Comparison of ENCODE assay signal across 17 mouse cellular contexts in genomic region chr16:11263266-11263665, GRCm38 (mm10). TPM values are rescaled to one million over a fixed set of nuclear protein-coding genes. Genes with fewer than 3 reads are reported as not detected.
DNase-seq lines count a peak whose midpoint lies in the region; ATAC-seq and TF ChIP-seq lines count a peak whose summit lies in the region.
"Had no signal": no experiment of that assay in that cellular context is flagged by ENCODE, and none has a peak within 500 bp of the region (broad histone marks: within the 10 kb centered on the region; RNA-seq: fewer than 3 reads in every experiment).

No protein-coding gene starts in this region.

- no peak overlapping the region for H3K4me3 ChIP-seq in limb, embryonic 14.5 days (replicated peaks; ENCODE audit: low read length)
- H3K4me3 ChIP-seq in limb, embryonic 10.5 days: no peak overlapping the region

- peak; percentile 50 for DNase-seq in limb, embryonic 14.5 days (ENCODE audit: low spot score)
- DNase-seq in limb, embryonic 10.5 days (ENCODE audit: low spot score): no peak
- peak; percentile 45 for DNase-seq in R1 (ENCODE audit: low read depth, low spot score)
- DNase-seq in gonadal fat pad, adult 2 months (ENCODE audit: low read depth): peak; percentile 84
- DNase-seq in lung, postnatal 36 days: peak; percentile 40
- no peak for DNase-seq in frontal cortex, postnatal 14 days (ENCODE audit: low spot score in 2 of 2)
- no peak for DNase-seq in thymus, postnatal 14 days
- no peak for DNase-seq in right cerebral cortex, postnatal 10 days (ENCODE audit: low spot score in 2 of 2)
- DNase-seq: adrenal gland, postnatal 25 days; B cell, adult 2 months; cerebellum, postnatal 14 days; gastrocnemius, postnatal 25 days; kidney, adult 8-10 months; right cerebral cortex, adult 18-20 months; thymus, adult 2 months had no signal

- H3K27me3 ChIP-seq in limb, embryonic 14.5 days (ENCODE audit: control insufficient read depth, insufficient read depth, low read length): no peaks in the 10 kb centered on the region
- H3K27me3 ChIP-seq in limb, embryonic 10.5 days (ENCODE audit: low read depth, poor library complexity, severe bottlenecking): no peaks in the 10 kb centered on the region

- no peak overlapping the region for H3K27ac ChIP-seq in limb, embryonic 14.5 days (replicated peaks; ENCODE audit: low read depth, low read length)
- no peak overlapping the region for H3K27ac ChIP-seq in limb, embryonic 10.5 days

- H3K4me1 ChIP-seq in limb, embryonic 14.5 days (ENCODE audit: control insufficient read depth, insufficient read depth, low read length): no peaks in the 10 kb centered on the region
- peaks cover 10% of the 10 kb centered on the region; the same call in 1 of the 2 replicates for H3K4me1 ChIP-seq in limb, embryonic 10.5 days

- no peaks in the 10 kb centered on the region for H3K9me3 ChIP-seq in limb, embryonic 14.5 days (ENCODE audit: control insufficient read depth, low read length)
- H3K9me3 ChIP-seq in limb, embryonic 10.5 days (replicated peaks): no peaks in the 10 kb centered on the region

- TF ChIP-seq POLR2A in limb, embryonic 14.5 days (IDR thresholded peaks at IDR 0.05; ENCODE audit: borderline replicate concordance, extremely low read depth, insufficient read depth, insufficient read length): no peak

- no peak overlapping the region for H3K9ac ChIP-seq in limb, embryonic 14.5 days (ENCODE audit: low read depth, low read length, severe bottlenecking)

- ATAC-seq in limb, embryonic 14.5 days (ENCODE audit: low FRiP score, low read depth): no peak

- H3K36me3 ChIP-seq in limb, embryonic 14.5 days (ENCODE audit: control insufficient read depth, insufficient read depth, low read length): no peaks in the 10 kb centered on the region
- no peaks in the 10 kb centered on the region for H3K36me3 ChIP-seq in limb, embryonic 10.5 days

- no peak overlapping the region for H3K4me2 ChIP-seq in limb, embryonic 14.5 days (replicated peaks; ENCODE audit: low read depth, low read length, severe bottlenecking)

RNA-seq across cellular contexts. Expression of gene Gspt1, which starts 9.1 kb away (rescaled TPM):
- 57.3 and 69.9 TPM in 2 replicates for polyA plus RNA-seq in limb, embryonic 14.5 days (2012; rRNA removed)
- polyA plus RNA-seq in limb, embryonic 14.5 days (2014; fragmentation: Nextera tagmentation; extraction: Ambion mirVana): 96.0 and 98.1 TPM in 2 replicates
- polyA plus RNA-seq in limb, embryonic 10.5 days (2016; fragmentation: Nextera tagmentation; extraction: Ambion mirVana): 103 and 117 TPM in 2 replicates
- polyA plus RNA-seq in gonadal fat pad, adult 2 months (2012; rRNA removed): 13.6 and 22.8 TPM in 2 replicates

RNA-seq across cellular contexts. Expression of gene Tnfrsf17, which starts 50.3 kb away (rescaled TPM):
- polyA plus RNA-seq in limb, embryonic 14.5 days (2012; rRNA removed): 0.18 TPM in 1 of 2 replicates, not detected in the other
- polyA plus RNA-seq in limb, embryonic 14.5 days (2014; fragmentation: Nextera tagmentation; extraction: Ambion mirVana): 0.23 and 0.25 TPM in 2 replicates
- polyA plus RNA-seq in limb, embryonic 10.5 days (2016; fragmentation: Nextera tagmentation; extraction: Ambion mirVana): not detected in 2 replicates
- 1.3 and 1.5 TPM in 2 replicates for polyA plus RNA-seq in gonadal fat pad, adult 2 months (2012; rRNA removed)
- polyA plus RNA-seq: heart, embryonic 14.5 days; liver, adult 2 months had no signal

RNA-seq across cellular contexts. Expression of gene Snx29, which starts 59.4 kb away (rescaled TPM):
- 4.9 and 6.7 TPM in 2 replicates for polyA plus RNA-seq in limb, embryonic 14.5 days (2012; rRNA removed)
- polyA plus RNA-seq in limb, embryonic 14.5 days (2014; fragmentation: Nextera tagmentation; extraction: Ambion mirVana): 9.3 and 11.2 TPM in 2 replicates
- 9.9 and 12.5 TPM in 2 replicates for polyA plus RNA-seq in limb, embryonic 10.5 days (2016; fragmentation: Nextera tagmentation; extraction: Ambion mirVana)
- polyA plus RNA-seq in gonadal fat pad, adult 2 months (2012; rRNA removed): 5.6 and 6.1 TPM in 2 replicates

Comparison
In these comparisons a context has a peak if more than half of its experiments do, and no peak if none do; other contexts are left out.
1. DNase-seq: peak in limb, embryonic 14.5 days (single experiment), R1 (single experiment), gonadal fat pad, adult 2 months (single experiment) and lung, postnatal 36 days (single experiment); none in limb, embryonic 10.5 days (single experiment), frontal cortex, postnatal 14 days (0 of 2), thymus, postnatal 14 days (single experiment) and right cerebral cortex, postnatal 10 days (0 of 2).